Mouse (Mus musculus) liver, embryonic 14.5 days (tissue): ENCODE results near the gene Tbx2. TPM values are rescaled to one million over a fixed set of nuclear protein-coding genes. Genes with fewer than 3 reads are reported as not detected.

Experiments
- ATAC-seq: fragments of 200-750 bp; cut with Nextera tagmentation; 2 replicates; pipeline ENCODE4 v1.8.0; 2017; ENCODE audit warnings: moderate number of reproducible peaks, mild to moderate bottlenecking, moderate library complexity; ENCODE audit not compliant: insufficient read depth
- DNase-seq, 3 experiments: peaks; one replicate each; pipeline ENCODE4 v3.0.0-alpha.2; 2012 to 2013; ENCODE audit warnings: low read depth in 3 of 3, low spot score in 3 of 3
- H3K27ac ChIP-seq: fragments of 300-500 bp; sonication (generic); 2 replicates; pipeline ENCODE4 v1.5.1; 2014; ENCODE audit warnings: moderate library complexity, mild to moderate bottlenecking, control low read depth, inconsistent platforms
- H3K27me3 ChIP-seq: fragments of 300-500 bp; sonication (generic); 2 replicates; pipeline ENCODE4 v1.6.1; 2014; ENCODE audit warnings: mild to moderate bottlenecking, low read length, moderate library complexity; ENCODE audit not compliant: control insufficient read depth, insufficient read depth
- H3K36me3 ChIP-seq: fragments of 300-500 bp; sonication (generic); replicated peaks from 2 replicates; pipeline ENCODE4 v1.6.1; 2014; ENCODE audit warnings: low read depth; ENCODE audit not compliant: control insufficient read depth, insufficient read depth
- H3K4me1 ChIP-seq, 2 experiments: fragments of 200-500 bp in 1 of 2; fragments of 300-500 bp in 1 of 2; sonication (generic) in 1 of 2; replicated peaks; 2 replicates each; pipeline ENCODE4 v1.6.1; 2012 to 2014; ENCODE audit warnings: antibody characterized with exemption in 1 of 2, inconsistent platforms in 1 of 2, low read length in 1 of 2; ENCODE audit not compliant: control insufficient read depth in 2 of 2, insufficient read depth in 2 of 2
- H3K4me2 ChIP-seq: fragments of 300-500 bp; sonication (generic); 2 replicates; pipeline ENCODE4 v1.6.1; 2014; ENCODE audit warnings: low read depth, mild to moderate bottlenecking, control low read depth, moderate library complexity
- H3K4me3 ChIP-seq, 2 experiments: fragments of 200-500 bp in 1 of 2; fragments of 300-500 bp in 1 of 2; sonication (generic) in 1 of 2; 2 replicates each; pipeline ENCODE4 v1.5.1; 2012 to 2014; ENCODE audit warnings: low read depth in 2 of 2, low read length in 2 of 2, mild to moderate bottlenecking in 2 of 2, control low read depth in 1 of 2, inconsistent platforms in 1 of 2, moderate library complexity in 1 of 2; ENCODE audit not compliant: insufficient read depth in 1 of 2
- H3K9ac ChIP-seq: fragments of 300-500 bp; sonication (generic); replicated peaks from 2 replicates; pipeline ENCODE4 v1.6.1; 2014; ENCODE audit warnings: mild to moderate bottlenecking, control low read depth, moderate library complexity
- H3K9me3 ChIP-seq: fragments of 300-500 bp; sonication (generic); 2 replicates; pipeline ENCODE4 v1.6.1; 2016; ENCODE audit warnings: low read length, mixed read lengths; ENCODE audit not compliant: control insufficient read depth
- CTCF ChIP-seq: IDR thresholded peaks from 2 replicates; pipeline ENCODE4 v1.5.1; 2016; ENCODE audit warnings: antibody characterized with exemption, low read depth, control low read depth
- EP300 ChIP-seq: IDR thresholded peaks from 2 replicates; pipeline ENCODE4 v1.6.1; 2016; ENCODE audit warnings: antibody characterized with exemption, low read depth
- WGBS: fragments of 180-500 bp; shearing (Covaris S2); extraction: QIAGEN DNeasy Blood & Tissue Kit; methylation state at CpG from one replicate; pipeline ENCODE4 v1.1.7; 2014; ENCODE audit not compliant: insufficient replicate concordance; 5-methylcytosine and 5-hydroxymethylcytosine counted together
- polyA plus RNA-seq, 2 experiments: library from polyadenylated mRNA; depleted of rRNA in 1 of 2; stranded (reverse) in 1 of 2; unstranded in 1 of 2; fragments of >200 nt; fragmentation: Nextera tagmentation in 1 of 2; extraction: Ambion mirVana in 1 of 2; gene quantifications; 2 replicates each; pipeline versions ENCODE4 v1.2.1 to v1.2.3; 2012 to 2014

Tbx2 gene
- polyA plus RNA-seq, 2 experiments = 0.15 to 0.97 TPM

DNA sequence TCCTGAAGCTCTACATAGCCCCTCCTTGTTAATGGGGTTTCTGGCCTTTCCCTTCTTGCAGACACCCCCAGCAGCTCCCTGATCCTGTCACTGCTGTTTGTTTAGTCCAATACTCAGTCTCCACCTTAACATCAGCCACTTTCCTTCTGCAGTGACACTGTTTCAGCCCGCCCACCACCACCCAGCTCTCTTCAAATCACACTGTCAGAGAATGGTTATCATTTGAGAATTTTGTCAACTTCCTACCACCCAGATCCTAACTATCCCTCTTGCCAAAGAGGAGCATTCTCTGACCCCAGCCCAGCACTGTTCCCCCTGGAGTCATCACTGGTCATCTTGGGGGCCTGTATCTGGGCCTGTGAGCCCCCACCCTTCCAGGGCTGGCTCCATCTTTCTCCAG, 26.6 kb upstream of the Tbx2 start:
- no peak overlapping the region; the same call in 1 of the 2 replicates for H3K27ac ChIP-seq
- peaks cover 37 to 42% of the 10 kb centered on the region in 2 experiments for H3K4me1 ChIP-seq
- 76% methylated on average over 1 of the region's 1 CpGs for WGBS

DNA sequence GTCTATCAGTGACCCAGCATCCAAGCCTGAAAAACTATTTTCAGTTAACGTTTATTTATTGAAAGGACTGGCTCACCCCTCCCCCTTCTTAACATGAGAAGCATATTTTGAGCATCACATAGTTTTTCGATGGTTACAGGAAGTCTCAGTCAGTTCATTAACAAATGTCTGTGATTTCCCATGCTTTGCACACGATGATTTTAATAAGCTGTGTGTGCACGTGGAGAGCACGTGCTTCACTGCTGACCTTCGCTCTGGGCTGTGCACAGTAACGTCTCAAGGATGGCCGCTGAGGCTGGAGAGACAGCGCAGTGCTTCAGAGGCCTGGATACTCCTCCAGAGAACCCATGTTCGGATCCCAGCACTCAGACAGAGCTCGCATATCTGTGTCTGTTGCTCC, 25.0 kb upstream of the Tbx2 start:
- H3K36me3 ChIP-seq = no peaks in the 10 kb centered on the region
- H3K9me3 ChIP-seq = no peaks in the 10 kb centered on the region
- WGBS = 71% methylated on average over 11 of the region's 11 CpGs
- peaks cover 29 to 37% of the 10 kb centered on the region in 2 experiments for H3K4me1 ChIP-seq
- DNase-seq (no peak), ATAC-seq (no peak)
- H3K27me3 ChIP-seq = no peaks in the 10 kb centered on the region
- TF ChIP-seq EP300 (no peak), CTCF (no peak)
- H3K27ac ChIP-seq = no peak overlapping the region
- no peak overlapping the region for H3K4me3 ChIP-seq
- H3K4me2 ChIP-seq = no peak overlapping the region
- H3K9ac ChIP-seq = no peak overlapping the region

More for the DNA sequence above, 26.6 kb upstream of the Tbx2 start:
- H3K4me3 ChIP-seq = no peak overlapping the region
- H3K36me3 ChIP-seq = 0 out of 2 replicates have a peak, but pooled peaks cover 2% of the 10 kb centered on the region
- no peak for ATAC-seq
- H3K9me3 ChIP-seq = no peaks in the 10 kb centered on the region
- no peaks in the 10 kb centered on the region for H3K27me3 ChIP-seq
- H3K4me2 ChIP-seq = no peak overlapping the region
- H3K9ac ChIP-seq = no peak overlapping the region
- no peak for DNase-seq
- TF ChIP-seq CTCF = no peak

DNA sequence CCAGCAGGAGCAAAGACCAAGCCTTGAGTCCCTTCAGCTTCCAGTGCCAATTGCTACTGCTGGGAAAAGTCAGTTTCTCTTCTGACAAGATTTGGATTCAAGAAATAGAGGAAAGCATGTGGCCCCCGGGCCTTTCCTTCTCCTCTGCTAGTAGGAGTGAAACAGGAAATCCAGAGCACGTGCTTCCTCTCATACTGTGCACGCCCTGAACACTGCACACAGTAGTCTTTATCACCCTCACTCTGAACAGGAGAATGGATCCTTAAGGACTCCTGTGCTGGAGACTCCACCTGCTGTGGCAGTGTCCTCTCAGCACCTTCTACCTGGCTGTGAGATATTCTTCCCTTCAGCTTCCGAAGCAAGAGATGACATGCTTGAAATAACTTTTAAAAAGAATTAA, 21.1 kb upstream of the Tbx2 start:
- Histone ChIP-seq H3K4me3 (no peak overlapping the region), H3K9ac (no peak overlapping the region), H3K9me3 (no peaks in the 10 kb centered on the region), H3K4me2 (no peak overlapping the region), H3K4me1 (peaks cover 0 to 5% of the 10 kb centered on the region in 2 experiments; a peak in 2 of 4 replicates), H3K27ac (no peak overlapping the region), H3K36me3 (no peaks in the 10 kb centered on the region), H3K27me3 (no peaks in the 10 kb centered on the region)
- DNase-seq = no peak
- WGBS = 27% methylated on average over 4 of the region's 4 CpGs
- no peak for ATAC-seq
- no peak for TF ChIP-seq EP300
- no peak for TF ChIP-seq CTCF

DNA sequence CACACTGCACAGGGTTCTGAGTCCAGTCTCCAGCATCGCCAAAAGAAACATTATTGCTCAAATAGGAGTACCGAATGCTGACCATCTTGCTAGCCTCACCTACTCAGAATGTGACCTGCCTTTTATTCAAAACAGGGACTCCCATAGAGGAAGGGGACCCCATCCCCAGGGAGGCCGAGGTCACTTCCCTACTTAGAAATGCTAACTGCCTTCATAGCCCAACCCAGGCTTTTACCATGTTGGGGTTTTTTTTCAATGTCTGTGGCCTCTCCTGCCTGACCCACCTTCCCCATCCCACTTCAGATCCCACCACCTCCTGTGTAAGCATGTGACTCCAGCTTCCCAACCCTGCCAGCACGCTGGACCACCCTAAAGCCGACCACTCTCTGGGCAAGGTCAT, 20.7 kb upstream of the Tbx2 start:
- no peak overlapping the region for H3K4me3 ChIP-seq
- no peak overlapping the region for H3K9ac ChIP-seq
- DNase-seq = no peak
- peaks cover 0 to 5% of the 10 kb centered on the region in 2 experiments; a peak in 2 of 4 replicates for H3K4me1 ChIP-seq
- H3K9me3 ChIP-seq = no peaks in the 10 kb centered on the region
- 72% methylated on average over 5 of the region's 5 CpGs for WGBS
- TF ChIP-seq CTCF (no peak), EP300 (no peak)
- no peaks in the 10 kb centered on the region for H3K36me3 ChIP-seq
- no peak overlapping the region for H3K27ac ChIP-seq
- no peaks in the 10 kb centered on the region for H3K27me3 ChIP-seq
- no peak overlapping the region for H3K4me2 ChIP-seq
- ATAC-seq = no peak

DNA sequence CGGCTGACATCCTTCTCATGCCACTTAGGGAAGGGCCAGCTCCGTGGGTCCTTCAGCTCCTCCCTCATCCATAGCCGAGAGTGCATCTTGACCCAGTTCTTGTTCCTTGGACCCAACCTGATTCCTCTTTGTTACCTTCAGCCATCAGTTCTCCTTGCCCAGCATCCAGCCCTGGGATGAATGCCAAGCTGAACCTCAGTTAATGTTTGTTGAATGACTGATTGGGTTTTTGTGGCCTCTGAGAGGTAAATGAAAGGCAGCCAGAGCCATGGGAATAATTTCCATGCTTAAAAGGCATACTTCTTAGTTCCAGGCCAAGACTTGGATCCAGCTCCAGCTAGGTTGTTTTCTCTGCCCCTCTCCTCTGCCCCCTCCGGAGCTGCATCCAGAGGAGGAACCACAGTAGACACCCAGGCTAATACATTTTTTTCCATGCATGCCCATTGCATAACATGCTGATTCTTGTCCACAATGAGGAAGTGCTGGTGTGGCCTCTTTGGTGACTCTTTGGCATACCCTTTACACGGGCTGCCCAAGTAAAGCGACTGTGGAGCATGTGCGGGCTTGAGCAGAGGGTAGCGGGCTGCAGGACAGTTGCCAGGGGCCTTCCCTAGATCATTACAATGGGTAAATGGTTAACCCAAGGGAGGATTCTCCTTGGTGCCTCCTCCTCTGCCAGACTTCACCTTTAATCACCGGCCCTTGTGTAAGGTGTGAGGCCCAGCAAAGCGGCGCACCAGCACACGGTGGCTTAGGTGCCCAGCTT, 20.0 kb upstream of the Tbx2 start:
- H3K27ac ChIP-seq = no peak overlapping the region

More for the DNA sequence above, 20.0 kb upstream of the Tbx2 start:
- Histone ChIP-seq H3K9me3 (no peaks in the 10 kb centered on the region), H3K4me2 (no peak overlapping the region), H3K9ac (no peak overlapping the region), H3K27me3 (no peaks in the 10 kb centered on the region), H3K4me1 (peaks cover 0 to 5% of the 10 kb centered on the region in 2 experiments; a peak in 2 of 4 replicates), H3K4me3 (no peak overlapping the region), H3K36me3 (no peaks in the 10 kb centered on the region)
- no peak for DNase-seq
- WGBS = 63% methylated on average over 12 of the region's 12 CpGs
- no peak for TF ChIP-seq CTCF
- TF ChIP-seq EP300 = no peak
- no peak for ATAC-seq
